Mouse (Mus musculus) embryonic facial prominence, embryonic 14.5 days (tissue): ENCODE data around the gene F13a1. TPM values are rescaled to one million over a fixed set of nuclear protein-coding genes. Genes with fewer than 3 reads are reported as not detected.

Source experiments
- ATAC-seq: fragments of 200-750 bp; cut with Nextera tagmentation; 2 replicates; pipeline ENCODE4 v1.8.0; 2017; ENCODE audit warnings: low read depth, moderate number of reproducible peaks, moderate TSS enrichment
- DNase-seq: peaks from one replicate; pipeline ENCODE4 v3.0.0-alpha.2; 2015; ENCODE audit warnings: low spot score
- H3K27ac ChIP-seq: fragments of 300-500 bp; sonication (generic); replicated peaks from 2 replicates; pipeline ENCODE4 v1.5.1; 2014; ENCODE audit warnings: low read depth, mild to moderate bottlenecking, low read length, moderate library complexity
- H3K27me3 ChIP-seq: fragments of 300-500 bp; sonication (generic); replicated peaks from 2 replicates; pipeline ENCODE4 v1.6.1; 2014; ENCODE audit warnings: low read length; ENCODE audit not compliant: control insufficient read depth, insufficient read depth
- H3K36me3 ChIP-seq: fragments of 300-500 bp; sonication (generic); 2 replicates; pipeline ENCODE4 v1.6.1; 2014; ENCODE audit warnings: low read length, mixed read lengths; ENCODE audit not compliant: control insufficient read depth, insufficient read depth
- H3K4me1 ChIP-seq: fragments of 300-500 bp; sonication (generic); 2 replicates; pipeline ENCODE4 v1.6.1; 2014; ENCODE audit warnings: antibody characterized with exemption, low read length; ENCODE audit not compliant: control insufficient read depth, insufficient read depth
- H3K4me2 ChIP-seq: fragments of 300-500 bp; sonication (generic); 2 replicates; pipeline ENCODE4 v1.6.1; 2014; ENCODE audit warnings: low read depth, mild to moderate bottlenecking, low read length, moderate library complexity, mixed read lengths
- H3K4me3 ChIP-seq: fragments of 300-500 bp; sonication (generic); 2 replicates; pipeline ENCODE4 v1.5.1; 2014; ENCODE audit warnings: low read depth, mild to moderate bottlenecking, low read length
- H3K9ac ChIP-seq: fragments of 300-500 bp; sonication (generic); 2 replicates; pipeline ENCODE4 v1.6.1; 2014; ENCODE audit warnings: low read depth, mild to moderate bottlenecking, low read length, moderate library complexity, mixed read lengths
- H3K9me3 ChIP-seq: fragments of 300-500 bp; sonication (generic); 2 replicates; pipeline ENCODE4 v1.6.1; 2016; ENCODE audit warnings: low read length; ENCODE audit not compliant: control insufficient read depth
- WGBS: fragments of 180-500 bp; shearing (Covaris S2); extraction: QIAGEN DNeasy Blood & Tissue Kit; methylation state at CpG from one replicate; pipeline ENCODE4 v1.1.7; 2014; 5-methylcytosine and 5-hydroxymethylcytosine counted together
- polyA plus RNA-seq: library from polyadenylated mRNA; unstranded; fragments of >200 nt; fragmentation: Nextera tagmentation; extraction: Ambion mirVana; gene quantifications from 2 replicates; pipeline ENCODE4 v1.2.1, GENCODE M21; 2014

The F13a1 gene
- polyA plus RNA-seq, 1 experiment from 2014 or later, result 33.8 TPM

- Histone ChIP-seq H3K4me1 (no peaks in the 10 kb centered on the region), H3K4me2 (no peak overlapping the region), H3K9me3 (no peaks in the 10 kb centered on the region), H3K36me3 (no peaks in the 10 kb centered on the region), H3K4me3 (no peak overlapping the region), H3K27me3 (no peaks in the 10 kb centered on the region), H3K27ac (no peak overlapping the region), H3K9ac (no peak overlapping the region)
- ATAC-seq, result no peak
- 60% methylated on average over 4 of the region's 4 CpGs for WGBS
- no peak for DNase-seq
Observed at GRCm38 (mm10) chr13:36919737-36920136, 130.3 kb downstream of the F13a1 start.

GRCm38 (mm10) chr13:36903885-36904284 lies 146.2 kb downstream of the F13a1 start:
- DNase-seq (no peak), ATAC-seq (no peak)
- H3K9ac ChIP-seq, result no peak overlapping the region
- H3K27me3 ChIP-seq, result no peaks in the 10 kb centered on the region
- no peaks in the 10 kb centered on the region for H3K36me3 ChIP-seq
- no peaks in the 10 kb centered on the region for H3K4me1 ChIP-seq
- H3K4me3 ChIP-seq, result no peak overlapping the region
- WGBS, result 42% methylated on average over 4 of the region's 4 CpGs
- no peak overlapping the region for H3K4me2 ChIP-seq
- no peak overlapping the region for H3K27ac ChIP-seq
- H3K9me3 ChIP-seq, result no peaks in the 10 kb centered on the region

- no peak for ATAC-seq
- H3K9me3 ChIP-seq, result no peaks in the 10 kb centered on the region
- WGBS, result 31% methylated on average over 1 of the region's 1 CpGs
- DNase-seq, result no peak
- H3K4me1 ChIP-seq, result no peaks in the 10 kb centered on the region
- H3K4me2 ChIP-seq, result no peak overlapping the region
- H3K4me3 ChIP-seq, result no peak overlapping the region
- no peaks in the 10 kb centered on the region for H3K36me3 ChIP-seq
- H3K27ac ChIP-seq, result no peak overlapping the region
- H3K9ac ChIP-seq, result no peak overlapping the region
- no peaks in the 10 kb centered on the region for H3K27me3 ChIP-seq
Observed at GRCm38 (mm10) chr13:36903447-36903846, 146.6 kb downstream of the F13a1 start.

GRCm38 (mm10) chr13:36901603-36902002 lies 148.4 kb downstream of the F13a1 start:
- ATAC-seq (no peak), DNase-seq (no peak)
- Histone ChIP-seq H3K9me3 (no peaks in the 10 kb centered on the region), H3K4me2 (no peak overlapping the region), H3K36me3 (no peaks in the 10 kb centered on the region), H3K27ac (no peak overlapping the region), H3K27me3 (no peaks in the 10 kb centered on the region), H3K4me1 (no peaks in the 10 kb centered on the region), H3K9ac (no peak overlapping the region), H3K4me3 (no peak overlapping the region)
- 85% methylated on average over 3 of the region's 3 CpGs for WGBS

- no peak overlapping the region for H3K9ac ChIP-seq
- DNase-seq, result no peak
- H3K27ac ChIP-seq, result no peak overlapping the region
- no peaks in the 10 kb centered on the region for H3K27me3 ChIP-seq
- no peak overlapping the region for H3K4me3 ChIP-seq
- no peak for ATAC-seq
- H3K36me3 ChIP-seq, result no peaks in the 10 kb centered on the region
- H3K9me3 ChIP-seq, result no peaks in the 10 kb centered on the region
- H3K4me2 ChIP-seq, result no peak overlapping the region
- WGBS, result 59% methylated on average over 3 of the region's 3 CpGs
- no peaks in the 10 kb centered on the region for H3K4me1 ChIP-seq
Observed at GRCm38 (mm10) chr13:36901016-36901415, 149.0 kb downstream of the F13a1 start.

GRCm38 (mm10) chr13:36896061-36896460 lies 154.0 kb downstream of the F13a1 start:
- no peaks in the 10 kb centered on the region for H3K9me3 ChIP-seq
- H3K27ac ChIP-seq, result no peak overlapping the region
- DNase-seq, result peak; percentile 15
- WGBS, result 32% methylated on average over 3 of the region's 3 CpGs
- H3K4me1 ChIP-seq, result no peaks in the 10 kb centered on the region
- H3K4me3 ChIP-seq, result no peak overlapping the region
- no peaks in the 10 kb centered on the region for H3K36me3 ChIP-seq
- H3K27me3 ChIP-seq, result no peaks in the 10 kb centered on the region
- H3K9ac ChIP-seq, result no peak overlapping the region
- no peak overlapping the region for H3K4me2 ChIP-seq
- ATAC-seq, result no peak

- H3K4me2 ChIP-seq, result no peak overlapping the region
- no peaks in the 10 kb centered on the region for H3K36me3 ChIP-seq
- H3K27ac ChIP-seq, result no peak overlapping the region
- H3K9ac ChIP-seq, result no peak overlapping the region
- H3K9me3 ChIP-seq, result no peaks in the 10 kb centered on the region
- no peak overlapping the region for H3K4me3 ChIP-seq
- H3K27me3 ChIP-seq, result no peaks in the 10 kb centered on the region
- DNase-seq (no peak), ATAC-seq (no peak)
- WGBS, result 95% methylated on average over 3 of the region's 3 CpGs
- H3K4me1 ChIP-seq, result no peaks in the 10 kb centered on the region
Observed at GRCm38 (mm10) chr13:36893762-36894161, 156.3 kb downstream of the F13a1 start.

- no peaks in the 10 kb centered on the region for H3K27me3 ChIP-seq
- H3K27ac ChIP-seq, result no peak overlapping the region
- no peak overlapping the region for H3K4me3 ChIP-seq
- H3K9me3 ChIP-seq, result no peaks in the 10 kb centered on the region
- 91% methylated on average over 1 of the region's 1 CpGs for WGBS
- H3K4me2 ChIP-seq, result no peak overlapping the region
- no peak for DNase-seq
- H3K36me3 ChIP-seq, result no peaks in the 10 kb centered on the region
- no peak overlapping the region for H3K9ac ChIP-seq
- ATAC-seq, result no peak
- no peaks in the 10 kb centered on the region for H3K4me1 ChIP-seq
Observed at GRCm38 (mm10) chr13:36892216-36892615, 157.8 kb downstream of the F13a1 start.

GRCm38 (mm10) chr13:36885973-36886372 lies 164.1 kb downstream of the F13a1 start:
- H3K4me2 ChIP-seq, result no peak overlapping the region
- no peak overlapping the region for H3K4me3 ChIP-seq
- H3K9me3 ChIP-seq, result no peaks in the 10 kb centered on the region
- no peak overlapping the region for H3K9ac ChIP-seq
- no peak overlapping the region for H3K27ac ChIP-seq
- no peaks in the 10 kb centered on the region for H3K4me1 ChIP-seq
- ATAC-seq (no peak), DNase-seq (no peak)
- 85% methylated on average over 7 of the region's 7 CpGs for WGBS
- H3K27me3 ChIP-seq, result no peaks in the 10 kb centered on the region
- H3K36me3 ChIP-seq, result no peaks in the 10 kb centered on the region
